ENCODE assay signal across 7 mouse cellular contexts in genomic region chr7:92669507-92670471, GRCm38 (mm10). TPM values are rescaled to one million over a fixed set of nuclear protein-coding genes. Genes with fewer than 3 reads are reported as not detected.
DNase-seq lines count a peak whose midpoint lies in the region; ATAC-seq and TF ChIP-seq lines count a peak whose summit lies in the region.

TSS of gene Pcf11 (minus strand) at chr7:92669934.

- TF ChIP-seq POLR2A in small intestine, adult 2 months (IDR thresholded peaks at IDR 0.05; ENCODE audit: low read depth, low read length) = peak; percentile 97

- peak within 1 kb of the TSS; percentile 90 for H3K4me3 ChIP-seq in embryonic facial prominence, embryonic 10.5 days
- peak within 1 kb of the TSS; percentile 85 for H3K4me3 ChIP-seq in intestine, postnatal 0 days (ENCODE audit: low read depth, low read length)
- peak within 1 kb of the TSS; percentile 97 for H3K4me3 ChIP-seq in midbrain, embryonic 12.5 days
- peak within 1 kb of the TSS; percentile 93 for H3K4me3 ChIP-seq in small intestine, adult 2 months (ENCODE audit: low read depth, low read length)

- H3K27ac ChIP-seq in embryonic facial prominence, embryonic 10.5 days (replicated peaks) = peak within 1 kb of the TSS; percentile 99
- peak within 1 kb of the TSS; percentile 98 for H3K27ac ChIP-seq in intestine, postnatal 0 days (ENCODE audit: low read depth, low read length)
- peak within 1 kb of the TSS; percentile 95 for H3K27ac ChIP-seq in midbrain, embryonic 12.5 days (replicated peaks)
- peak within 1 kb of the TSS; percentile 86 for H3K27ac ChIP-seq in small intestine, adult 2 months (ENCODE audit: insufficient read depth, low read depth, low read length)

- peak; percentile 97 for DNase-seq in adrenal gland, postnatal 10 days
- peak; percentile 99 for DNase-seq in embryonic facial prominence, embryonic 10.5 days (ENCODE audit: low spot score)
- DNase-seq in gonadal fat pad, adult 2 months (ENCODE audit: low read depth) = peak; percentile 97
- peak; percentile 99 for DNase-seq in left cerebral cortex, postnatal 4 days

- ATAC-seq in intestine, postnatal 0 days = peak; percentile 99
- peak; percentile 99 for ATAC-seq in midbrain, embryonic 12.5 days (ENCODE audit: low FRiP score, low read depth)

- H3K36me3 ChIP-seq in embryonic facial prominence, embryonic 10.5 days (replicated peaks) = peaks cover 11% of the 10 kb centered on the region
- no peaks in the 10 kb centered on the region for H3K36me3 ChIP-seq in intestine, postnatal 0 days (ENCODE audit: control insufficient read depth, insufficient read depth)
- no peaks in the 10 kb centered on the region for H3K36me3 ChIP-seq in midbrain, embryonic 12.5 days
- H3K36me3 ChIP-seq in small intestine, adult 2 months (ENCODE audit: control insufficient read depth, insufficient read depth, low read length) = no peaks in the 10 kb centered on the region

- H3K9me3 ChIP-seq in embryonic facial prominence, embryonic 10.5 days = no peaks in the 10 kb centered on the region
- no peaks in the 10 kb centered on the region for H3K9me3 ChIP-seq in intestine, postnatal 0 days (ENCODE audit: control insufficient read depth)
- H3K9me3 ChIP-seq in midbrain, embryonic 12.5 days = no peaks in the 10 kb centered on the region

- H3K4me2 ChIP-seq in intestine, postnatal 0 days (replicated peaks; ENCODE audit: low read depth) = peak within 1 kb of the TSS; percentile 69
- peak within 1 kb of the TSS; percentile 78 for H3K4me2 ChIP-seq in midbrain, embryonic 12.5 days (replicated peaks)

- peaks cover 22% of the 10 kb centered on the region for H3K4me1 ChIP-seq in embryonic facial prominence, embryonic 10.5 days
- H3K4me1 ChIP-seq in intestine, postnatal 0 days (replicated peaks; ENCODE audit: control insufficient read depth, insufficient read depth, low read length) = peaks cover 5% of the 10 kb centered on the region; the same call in 1 of the 2 replicates
- H3K4me1 ChIP-seq in midbrain, embryonic 12.5 days = peaks cover 20% of the 10 kb centered on the region
- peaks cover 8% of the 10 kb centered on the region for H3K4me1 ChIP-seq in small intestine, adult 2 months (ENCODE audit: control insufficient read depth, insufficient read depth, insufficient read length, low read length)

- WGBS in embryonic facial prominence, embryonic 10.5 days = under 1% methylated on average over 88 of the region's 88 CpGs
- under 1% methylated on average over 84 of the region's 88 CpGs for WGBS in intestine, postnatal 0 days
- under 1% methylated on average over 87 of the region's 88 CpGs for WGBS in midbrain, embryonic 12.5 days
- under 1% methylated on average over 88 of the region's 88 CpGs for WGBS in small intestine, adult 2 months

- peak within 1 kb of the TSS; percentile 97 for H3K9ac ChIP-seq in intestine, postnatal 0 days (ENCODE audit: low read depth, low read length)
- H3K9ac ChIP-seq in midbrain, embryonic 12.5 days (replicated peaks) = peak within 1 kb of the TSS; percentile 95

- peak; percentile 51 for TF ChIP-seq CTCF in intestine, postnatal 0 days (IDR thresholded peaks at IDR 0.05; ENCODE audit: low read depth)
- no peak for TF ChIP-seq CTCF in small intestine, adult 2 months (IDR thresholded peaks at IDR 0.05; ENCODE audit: extremely low read depth, insufficient read length, insufficient replicate concordance, low read depth, low read length)

- no peaks in the 10 kb centered on the region for H3K27me3 ChIP-seq in embryonic facial prominence, embryonic 10.5 days (replicated peaks; ENCODE audit: low read depth, poor library complexity, severe bottlenecking)
- no peaks in the 10 kb centered on the region for H3K27me3 ChIP-seq in intestine, postnatal 0 days (replicated peaks; ENCODE audit: control insufficient read depth, insufficient read depth, low read length)
- H3K27me3 ChIP-seq in midbrain, embryonic 12.5 days = no peaks in the 10 kb centered on the region
- H3K27me3 ChIP-seq in small intestine, adult 2 months (ENCODE audit: control insufficient read depth, insufficient read depth, low read length) = no peaks in the 10 kb centered on the region

- intact Hi-C loops in left cerebral cortex, postnatal 4 days (cut with DNase I) = loop anchor here (5.0 to 10.0 kb wide), 2 partner anchors 73 to 165 kb away; partner anchors contain the start of gene Rab30

RNA-seq across cellular contexts. Expression of gene Pcf11, which starts in this region (rescaled TPM):
- total RNA-seq in adrenal gland, postnatal 10 days (2021) = 10 to 100 TPM; 45.5 to 60.2 TPM
- polyA plus RNA-seq in embryonic facial prominence, embryonic 10.5 days (2016; fragmentation: Nextera tagmentation; extraction: Ambion mirVana) = 18.4 and 20.6 TPM in 2 replicates
- polyA plus RNA-seq in gonadal fat pad, adult 2 months (2012; rRNA removed) = 21.4 and 21.9 TPM in 2 replicates
- 11.7 and 13.2 TPM in 2 replicates for polyA plus RNA-seq in intestine, postnatal 0 days (2015; fragmentation: Nextera tagmentation; extraction: Ambion mirVana)
- total RNA-seq in left cerebral cortex, postnatal 4 days (2021) = 10 to 100 TPM; 46.2 to 54.6 TPM
- 31.2 and 33.1 TPM in 2 replicates for polyA plus RNA-seq in midbrain, embryonic 12.5 days (2016; fragmentation: Nextera tagmentation; extraction: Ambion mirVana)
- polyA plus RNA-seq in small intestine, adult 2 months (2012; rRNA removed) = 3.2 and 9.4 TPM in 2 replicates

Comparison
In these comparisons a context has a peak if more than half of its experiments do, and no peak if none do; other contexts are left out.
1. Peak in every context shown above with its lines: DNase-seq, ATAC-seq, H3K4me3 ChIP-seq and H3K27ac ChIP-seq.